Mouse (Mus musculus): Measurements from ENCODE around the gene Gm21704. TPM values are rescaled to one million over a fixed set of nuclear protein-coding genes. Genes with fewer than 3 reads are reported as not detected.
"Not testable (repeated sequence)": the region's sequence is repeated elsewhere in the genome, so short reads cannot be mapped to it uniquely, and the experiment has no call there.

The Gm21704 gene
- not detected in 2 replicates for polyA plus RNA-seq (2015; fragmentation: Nextera tagmentation; extraction: Ambion mirVana)

DNA sequence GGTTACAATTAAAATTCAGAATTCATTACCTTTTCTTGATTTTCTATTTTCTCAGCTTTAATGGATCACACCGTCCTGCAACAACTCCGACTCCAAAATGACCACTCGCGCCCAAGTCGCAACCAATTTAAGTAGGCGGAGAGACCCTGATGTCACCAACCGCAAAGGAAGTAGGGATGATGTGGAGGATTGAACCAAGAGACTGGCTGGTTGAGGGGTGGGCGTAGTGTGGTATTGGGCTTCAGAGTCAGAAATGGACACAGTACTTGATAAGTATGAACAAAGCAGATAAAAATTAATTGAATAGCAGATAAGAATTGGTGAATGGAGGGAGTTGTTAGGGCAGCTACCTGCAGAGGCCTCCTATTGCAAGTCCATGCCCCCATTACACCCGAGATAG is at the start of gene Gm21704, which contains the start of gene Gm21708:
Gene Gm21704 (minus strand): TSS at position 101 of the 400 bp plus-strand sequence.
Gene Gm21708 (minus strand): TSS at position 101 of the 400 bp plus-strand sequence.
- no CpG with 5 or more reads among the region's 9 CpGs for WGBS
- H3K9me3 ChIP-seq (ENCODE audit: low read length) = not testable (repeated sequence)

DNA sequence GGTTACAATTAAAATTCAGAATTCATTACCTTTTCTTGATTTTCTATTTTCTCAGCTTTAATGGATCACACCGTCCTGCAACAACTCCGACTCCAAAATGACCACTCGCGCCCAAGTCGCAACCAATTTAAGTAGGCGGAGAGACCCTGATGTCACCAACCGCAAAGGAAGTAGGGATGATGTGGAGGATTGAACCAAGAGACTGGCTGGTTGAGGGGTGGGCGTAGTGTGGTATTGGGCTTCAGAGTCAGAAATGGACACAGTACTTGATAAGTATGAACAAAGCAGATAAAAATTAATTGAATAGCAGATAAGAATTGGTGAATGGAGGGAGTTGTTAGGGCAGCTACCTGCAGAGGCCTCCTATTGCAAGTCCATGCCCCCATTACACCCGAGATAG is 64.7 kb downstream of the Gm21704 start, which contains the start of gene Gm21693:
Gene Gm21693 (minus strand): TSS at position 101 of the 400 bp plus-strand sequence.
- WGBS = no CpG with 5 or more reads among the region's 9 CpGs
- not testable (repeated sequence) for H3K9me3 ChIP-seq (ENCODE audit: low read length)

More for the DNA sequence above, at the start of gene Gm21704, which contains the start of gene Gm21708:
- not testable (repeated sequence) for H3K9ac ChIP-seq (replicated peaks; ENCODE audit: low read length); H3K4me3 ChIP-seq (ENCODE audit: low read length); ATAC-seq (ENCODE audit: low FRiP score, low TSS enrichment); H3K4me1 ChIP-seq (ENCODE audit: insufficient read depth, low read length); H3K27me3 ChIP-seq (ENCODE audit: insufficient read depth, low read length); H3K4me2 ChIP-seq (replicated peaks; ENCODE audit: low read depth, low read length); H3K36me3 ChIP-seq (ENCODE audit: insufficient read depth, low read length); H3K27ac ChIP-seq (ENCODE audit: low read length)

DNA sequence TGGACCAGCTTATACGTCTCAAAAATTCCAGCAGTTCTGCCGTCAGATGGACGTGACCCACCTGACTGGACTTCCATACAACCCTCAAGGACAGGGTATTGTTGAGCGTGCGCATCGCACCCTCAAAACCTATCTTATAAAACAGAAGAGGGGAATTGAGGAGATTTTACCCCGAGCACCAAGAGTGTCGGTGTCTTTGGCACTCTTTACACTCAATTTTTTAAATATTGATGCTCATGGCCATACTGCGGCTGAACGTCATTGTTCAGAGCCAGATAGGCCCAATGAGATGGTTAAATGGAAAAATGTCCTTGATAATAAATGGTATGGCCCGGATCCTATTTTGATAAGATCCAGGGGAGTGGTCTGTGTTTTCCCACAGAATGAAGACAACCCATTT is 69.3 kb downstream of the Gm21704 start:
- not testable (repeated sequence) for H3K9ac ChIP-seq (replicated peaks; ENCODE audit: low read length); H3K4me2 ChIP-seq (replicated peaks; ENCODE audit: low read depth, low read length); H3K4me1 ChIP-seq (ENCODE audit: insufficient read depth, low read length); H3K4me3 ChIP-seq (ENCODE audit: low read length); H3K9me3 ChIP-seq (ENCODE audit: low read length); H3K27ac ChIP-seq (ENCODE audit: low read length); H3K27me3 ChIP-seq (ENCODE audit: insufficient read depth, low read length); ATAC-seq (ENCODE audit: low FRiP score, low TSS enrichment); H3K36me3 ChIP-seq (ENCODE audit: insufficient read depth, low read length)
- WGBS = no CpG with 5 or more reads among the region's 11 CpGs

More for the DNA sequence above, 64.7 kb downstream of the Gm21704 start, which contains the start of gene Gm21693:
- H3K27me3 ChIP-seq (ENCODE audit: insufficient read depth, low read length); H3K36me3 ChIP-seq (ENCODE audit: insufficient read depth, low read length); H3K4me2 ChIP-seq (replicated peaks; ENCODE audit: low read depth, low read length); H3K9ac ChIP-seq (replicated peaks; ENCODE audit: low read length); H3K27ac ChIP-seq (ENCODE audit: low read length); H3K4me1 ChIP-seq (ENCODE audit: insufficient read depth, low read length); H3K4me3 ChIP-seq (ENCODE audit: low read length); ATAC-seq (ENCODE audit: low FRiP score, low TSS enrichment): not testable (repeated sequence)

Other genes with a start within 250 kb of the Gm21704 start
- not detected in 2 replicates for gene Gm21677, start 103.7 kb downstream of the Gm21704 start, polyA plus RNA-seq (2015; fragmentation: Nextera tagmentation; extraction: Ambion mirVana)
- not detected in 2 replicates for gene Gm21693, start 64.8 kb downstream of the Gm21704 start, polyA plus RNA-seq (2015; fragmentation: Nextera tagmentation; extraction: Ambion mirVana)
- not detected in 2 replicates for gene Gm21708, start within 50 bp of the Gm21704 start, polyA plus RNA-seq (2015; fragmentation: Nextera tagmentation; extraction: Ambion mirVana)